Mouse (Mus musculus) kidney, postnatal 0 days (tissue): ENCODE measurements at regions not wholly inside any gene's neighbourhood (a gene's known extent, or its start where the extent isn't known, plus 50 kb on each side); places are given as distances from the start of the nearest gene placed in this dataset.

Source experiments
- ATAC-seq: fragments of 200-750 bp; cut with Nextera tagmentation; replicated peaks from 2 replicates; pipeline ENCODE4 v1.8.0; 2017; ENCODE audit warnings: low read depth, moderate number of reproducible peaks, moderate TSS enrichment, moderate library complexity; ENCODE audit not compliant: low FRiP score
- DNase-seq: peaks from one replicate; pipeline ENCODE4 v3.0.0-alpha.2; 2016; ENCODE audit warnings: low spot score
- H3K27ac ChIP-seq: fragments of 300-500 bp; sonication (generic); 2 replicates; pipeline ENCODE4 v1.5.1; 2014; ENCODE audit warnings: mild to moderate bottlenecking
- H3K27me3 ChIP-seq: fragments of 300-500 bp; sonication (generic); 2 replicates; pipeline ENCODE4 v1.6.1; 2014; ENCODE audit warnings: low read length, mixed read lengths; ENCODE audit not compliant: insufficient read depth
- H3K36me3 ChIP-seq: fragments of 300-500 bp; sonication (generic); 2 replicates; pipeline ENCODE4 v1.6.1; 2014; ENCODE audit warnings: low read length, mixed read lengths; ENCODE audit not compliant: insufficient read depth
- H3K4me1 ChIP-seq: fragments of 300-500 bp; sonication (generic); replicated peaks from 2 replicates; pipeline ENCODE4 v1.6.1; 2014; ENCODE audit warnings: antibody characterized with exemption, low read length, mixed read lengths; ENCODE audit not compliant: insufficient read depth
- H3K4me2 ChIP-seq: fragments of 300-500 bp; sonication (generic); 2 replicates; pipeline ENCODE4 v1.6.1; 2014; ENCODE audit warnings: mild to moderate bottlenecking, low read length, moderate library complexity, mixed read lengths
- H3K4me3 ChIP-seq: fragments of 300-500 bp; sonication (generic); replicated peaks from 2 replicates; pipeline ENCODE4 v1.5.1; 2014; ENCODE audit warnings: low read depth, low read length
- H3K9ac ChIP-seq: fragments of 300-500 bp; sonication (generic); 2 replicates; pipeline ENCODE4 v1.6.1; 2014; ENCODE audit warnings: low read depth, low read length
- H3K9me3 ChIP-seq: fragments of 300-500 bp; sonication (generic); replicated peaks from 2 replicates; pipeline ENCODE4 v1.6.1; 2016; ENCODE audit warnings: low read length, inconsistent platforms, mixed read lengths
- CTCF ChIP-seq: IDR thresholded peaks from 2 replicates; pipeline ENCODE4 v1.5.1; 2016; ENCODE audit warnings: antibody characterized with exemption, low read depth, mild to moderate bottlenecking, moderate library complexity
- WGBS: fragments of 180-500 bp; shearing (Covaris S2); extraction: QIAGEN DNeasy Blood & Tissue Kit; methylation state at CpG from one replicate; pipeline ENCODE4 v1.1.7; 2014; 5-methylcytosine and 5-hydroxymethylcytosine counted together

- Histone ChIP-seq H3K4me2 (no peak overlapping the region), H3K9ac (no peak overlapping the region), H3K36me3 (no peaks in the 10 kb centered on the region), H3K4me1 (no peaks in the 10 kb centered on the region), H3K27me3 (no peaks in the 10 kb centered on the region), H3K4me3 (no peak overlapping the region), H3K27ac (no peak overlapping the region), H3K9me3 (no peaks in the 10 kb centered on the region)
- ATAC-seq: no peak
- WGBS: 60% methylated on average over 2 of the region's 2 CpGs
- no peak for DNase-seq
- no peak for TF ChIP-seq CTCF
Observed at GRCm38 (mm10) chr14:17081904-17082303, 262.9 kb upstream of the Rarb start.

- WGBS: 31% methylated on average over 2 of the region's 2 CpGs
- Histone ChIP-seq H3K4me2 (no peak overlapping the region), H3K27ac (no peak overlapping the region), H3K9ac (no peak overlapping the region), H3K27me3 (no peaks in the 10 kb centered on the region), H3K36me3 (no peaks in the 10 kb centered on the region), H3K9me3 (no peaks in the 10 kb centered on the region), H3K4me3 (no peak overlapping the region), H3K4me1 (no peaks in the 10 kb centered on the region)
- ATAC-seq (peak; percentile 65; the same call in 1 of the 2 replicates), DNase-seq (peak; percentile 81)
- TF ChIP-seq CTCF: no peak
Observed at GRCm38 (mm10) chr14:17079513-17079912, 260.6 kb upstream of the Rarb start.

DNA sequence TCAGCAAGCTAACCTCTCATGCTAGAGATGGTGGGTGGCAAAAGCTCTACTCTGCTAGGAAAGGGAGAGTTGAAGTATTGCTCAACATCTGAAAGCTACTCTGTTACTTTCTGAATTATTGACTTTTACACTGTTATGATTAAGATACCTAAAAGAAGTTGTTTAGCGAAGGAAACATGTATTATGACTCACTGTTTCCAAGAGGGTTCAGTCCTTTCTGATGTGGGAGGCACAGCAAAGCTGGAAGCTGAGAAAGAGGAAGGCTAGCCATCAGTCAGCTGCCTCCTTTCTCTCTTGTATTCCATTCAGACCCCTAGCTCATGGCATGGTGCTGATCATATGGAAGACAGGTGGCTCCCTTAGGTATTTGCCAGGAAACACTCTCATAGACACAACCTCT, 242.4 kb upstream of the Rarb start:
- Histone ChIP-seq H3K9ac (no peak overlapping the region), H3K27ac (no peak overlapping the region), H3K9me3 (no peaks in the 10 kb centered on the region), H3K27me3 (no peaks in the 10 kb centered on the region), H3K36me3 (no peaks in the 10 kb centered on the region), H3K4me1 (no peaks in the 10 kb centered on the region), H3K4me3 (no peak overlapping the region), H3K4me2 (no peak overlapping the region)
- ATAC-seq (no peak), DNase-seq (no peak)
- 59% methylated on average over 1 of the region's 1 CpGs for whole genome bisulfite sequencing
- TF ChIP-seq CTCF: no peak

DNA sequence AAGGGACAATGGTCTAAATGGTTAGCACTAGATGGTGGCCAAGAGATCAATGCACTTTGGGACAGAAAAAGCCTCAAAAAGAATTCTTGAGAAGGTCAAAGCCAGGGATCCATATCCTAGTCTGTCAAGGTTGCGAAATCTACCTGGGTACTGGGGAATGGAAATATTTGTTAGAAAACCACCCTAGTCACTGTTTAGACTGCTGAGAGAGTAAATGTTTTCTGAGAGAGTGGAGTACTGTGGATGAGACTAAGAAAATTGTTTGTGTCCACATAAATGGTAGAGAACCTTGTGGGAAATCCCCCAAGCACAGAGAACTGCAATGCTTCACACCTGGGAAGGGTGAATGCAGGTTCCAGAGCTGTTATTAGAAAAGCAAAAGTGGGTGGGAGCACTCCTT, 239.5 kb upstream of the Rarb start:
- H3K4me3 ChIP-seq: no peak overlapping the region
- no peaks in the 10 kb centered on the region for H3K36me3 ChIP-seq
- 100% methylated on average over 1 of the region's 1 CpGs for WGBS
- H3K4me2 ChIP-seq: no peak overlapping the region
- no peak for ATAC-seq
- no peaks in the 10 kb centered on the region for H3K4me1 ChIP-seq
- H3K27me3 ChIP-seq: no peaks in the 10 kb centered on the region
- no peak overlapping the region for H3K9ac ChIP-seq
- H3K9me3 ChIP-seq: no peaks in the 10 kb centered on the region
- TF ChIP-seq CTCF: no peak
- no peak for DNase-seq
- no peak overlapping the region for H3K27ac ChIP-seq

DNA sequence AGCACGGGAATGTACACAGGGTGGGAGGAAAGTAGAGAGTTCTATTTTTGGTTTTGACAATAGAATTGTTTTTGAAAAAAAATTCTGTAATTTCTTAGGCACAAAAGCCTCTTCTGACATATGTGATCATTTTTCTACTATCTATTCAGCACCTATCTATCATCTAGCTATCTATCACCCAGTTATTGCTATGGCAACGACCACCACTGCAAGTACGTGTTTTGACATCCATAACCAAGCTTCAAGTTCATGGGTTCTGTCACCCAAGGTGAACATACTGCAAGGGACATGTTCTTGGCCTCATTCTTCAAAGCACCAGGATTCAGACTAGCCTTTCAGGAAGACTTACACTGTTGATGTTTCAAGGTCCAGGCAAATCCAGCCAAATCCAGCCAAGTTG, 238.4 kb upstream of the Rarb start:
- 80% methylated on average over 3 of the region's 3 CpGs for WGBS
- H3K9me3 ChIP-seq: no peaks in the 10 kb centered on the region
- no peak overlapping the region for H3K9ac ChIP-seq
- no peaks in the 10 kb centered on the region for H3K27me3 ChIP-seq
- H3K4me1 ChIP-seq: no peaks in the 10 kb centered on the region
- DNase-seq (no peak), ATAC-seq (no peak)
- H3K27ac ChIP-seq: no peak overlapping the region
- no peaks in the 10 kb centered on the region for H3K36me3 ChIP-seq
- no peak overlapping the region for H3K4me3 ChIP-seq
- no peak overlapping the region for H3K4me2 ChIP-seq
- TF ChIP-seq CTCF: no peak

DNA sequence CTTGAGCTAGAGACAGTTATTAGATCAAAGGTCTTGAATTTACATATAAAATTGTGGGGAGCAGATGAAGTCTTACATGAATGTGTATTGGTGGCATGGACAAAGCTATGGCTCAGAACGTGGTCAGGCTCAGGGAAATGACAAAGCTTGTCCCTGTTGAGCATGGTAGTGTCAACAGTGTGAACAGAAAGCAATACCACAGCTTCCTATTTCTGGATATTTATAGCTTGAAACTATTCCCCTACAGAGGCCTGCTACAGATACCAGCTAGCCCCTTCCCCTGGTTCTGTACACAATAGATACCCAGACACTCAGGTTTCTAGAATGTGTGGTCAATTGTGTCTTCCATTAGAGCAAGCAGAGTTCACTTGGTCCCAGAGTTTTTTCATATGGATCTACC, 236.8 kb upstream of the Rarb start:
- DNase-seq: no peak
- H3K36me3 ChIP-seq: no peaks in the 10 kb centered on the region
- H3K9me3 ChIP-seq: no peaks in the 10 kb centered on the region
- TF ChIP-seq CTCF: no peak
- no peak overlapping the region for H3K9ac ChIP-seq
- 64% methylated on average over 1 of the region's 1 CpGs for WGBS
- no peak overlapping the region for H3K27ac ChIP-seq
- H3K27me3 ChIP-seq: no peaks in the 10 kb centered on the region
- no peak overlapping the region for H3K4me2 ChIP-seq
- H3K4me3 ChIP-seq: no peak overlapping the region
- H3K4me1 ChIP-seq: no peaks in the 10 kb centered on the region
- no peak for ATAC-seq

DNA sequence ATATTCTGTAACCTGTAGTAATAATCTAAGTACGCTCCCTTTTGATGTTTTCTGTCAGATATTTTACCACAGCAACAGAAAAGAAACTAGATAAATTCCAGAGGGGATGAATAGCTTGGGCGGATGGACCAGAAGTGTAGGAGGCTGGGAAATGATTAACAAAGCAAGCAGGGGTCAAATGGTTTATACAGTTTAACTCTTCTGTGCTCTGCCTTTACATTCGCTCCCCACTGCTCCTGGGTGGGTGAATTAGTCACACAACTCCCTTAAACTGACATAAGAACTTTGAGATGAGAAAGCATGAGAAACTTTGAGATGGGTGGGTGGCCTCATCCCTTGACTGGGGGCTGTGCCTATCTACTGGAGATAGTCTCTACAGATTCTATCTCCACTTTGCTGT, 235.4 kb upstream of the Rarb start:
- H3K4me2 ChIP-seq: no peak overlapping the region
- 31% methylated on average over 3 of the region's 3 CpGs for WGBS
- no peaks in the 10 kb centered on the region for H3K36me3 ChIP-seq
- no peak overlapping the region for H3K9ac ChIP-seq
- no peaks in the 10 kb centered on the region for H3K27me3 ChIP-seq
- TF ChIP-seq CTCF: no peak
- H3K27ac ChIP-seq: no peak overlapping the region
- peak; percentile 33 for DNase-seq
- H3K9me3 ChIP-seq: no peaks in the 10 kb centered on the region
- no peaks in the 10 kb centered on the region for H3K4me1 ChIP-seq
- no peak; the same call in 1 of the 2 replicates for ATAC-seq
- H3K4me3 ChIP-seq: no peak overlapping the region
